Mouse (Mus musculus): ENCODE data around the gene Frmd4a.

GRCm38 (mm10) chr2:4439909-4440308 is 422.4 kb downstream of the Frmd4a start:
- TF ChIP-seq POLR2A (IDR thresholded peaks at IDR 0.05; ENCODE audit: low read depth, low read length) = no peak
- no peak for TF ChIP-seq CTCF (IDR thresholded peaks at IDR 0.05; ENCODE audit: extremely low read depth, insufficient read length, insufficient replicate concordance, low read depth, low read length)
